In genomic region chr3:53525737-53526136, GRCm38 (mm10) we compare ENCODE assay signal across 8 mouse cellular contexts. TPM values are rescaled to one million over a fixed set of nuclear protein-coding genes. Genes with fewer than 3 reads are reported as not detected.
DNase-seq lines count a peak whose midpoint lies in the region; ATAC-seq lines count a peak whose summit lies in the region.

No protein-coding gene starts in this region.

- peak overlapping the region; percentile 44; the same call in 1 of the 2 replicates for H3K9ac ChIP-seq in intestine, embryonic 16.5 days (ENCODE audit: low read depth, low read length)

- no peaks in the 10 kb centered on the region for H3K27me3 ChIP-seq in intestine, embryonic 16.5 days (replicated peaks; ENCODE audit: control insufficient read depth, insufficient read depth, low read length)
- H3K27me3 ChIP-seq in midbrain, embryonic 10.5 days (ENCODE audit: low read depth, poor library complexity, severe bottlenecking), result no peaks in the 10 kb centered on the region

- H3K9me3 ChIP-seq in intestine, embryonic 16.5 days (ENCODE audit: control insufficient read depth, low read length), result no peaks in the 10 kb centered on the region
- H3K9me3 ChIP-seq in midbrain, embryonic 10.5 days (replicated peaks), result no peaks in the 10 kb centered on the region

- WGBS in intestine, embryonic 16.5 days, result 12% methylated on average over 21 of the region's 21 CpGs
- WGBS in midbrain, embryonic 10.5 days, result 35% methylated on average over 21 of the region's 21 CpGs

- peak; percentile 62 for ATAC-seq in intestine, embryonic 16.5 days
- ATAC-seq in monocyte, adult 5-6 weeks (replicated peaks; ENCODE audit: insufficient number of reproducible peaks, low FRiP score, low TSS enrichment, poor library complexity, severe bottlenecking), result no peak

- H3K4me2 ChIP-seq in intestine, embryonic 16.5 days (ENCODE audit: low read depth, low read length), result peak overlapping the region; percentile 65

- H3K27ac ChIP-seq in intestine, embryonic 16.5 days (ENCODE audit: low read length), result no peak overlapping the region
- no peak overlapping the region for H3K27ac ChIP-seq in midbrain, embryonic 10.5 days (replicated peaks)

- no peaks in the 10 kb centered on the region for H3K36me3 ChIP-seq in intestine, embryonic 16.5 days (ENCODE audit: control insufficient read depth, insufficient read depth, low read length)
- H3K36me3 ChIP-seq in midbrain, embryonic 10.5 days, result no peaks in the 10 kb centered on the region

- H3K4me3 ChIP-seq in intestine, embryonic 16.5 days (ENCODE audit: low read length), result peak overlapping the region; percentile 45
- peak overlapping the region; percentile 39 for H3K4me3 ChIP-seq in midbrain, embryonic 10.5 days

- no peaks in the 10 kb centered on the region for H3K4me1 ChIP-seq in intestine, embryonic 16.5 days (ENCODE audit: control insufficient read depth, insufficient read depth, low read length)
- H3K4me1 ChIP-seq in midbrain, embryonic 10.5 days, result 0 out of 2 replicates have a peak, but pooled peaks cover 3% of the 10 kb centered on the region

- DNase-seq in adrenal gland, postnatal 10 days, result peak; percentile 78
- DNase-seq in embryo, embryonic 11.5 days (ENCODE audit: low read depth, low spot score), result peak; percentile 65
- peak; percentile 13 for DNase-seq in gonadal fat pad, adult 2 months (ENCODE audit: low read depth)
- DNase-seq in left cerebral cortex, postnatal 14 days (ENCODE audit: low spot score in 2 of 2), result peak; percentile 88 to 93
- peak; percentile 64 for DNase-seq in midbrain, embryonic 10.5 days (ENCODE audit: low spot score)
- DNase-seq in skeletal muscle tissue, adult 2 months (ENCODE audit: low read depth, low spot score), result peak; percentile 3

- intact Hi-C loops in left cerebral cortex, postnatal 14 days (cut with DNase I), result loop anchor here (2.0 to 10.0 kb wide), 4 partner anchors 132 to 632 kb away; partner anchors contain the start of genes Frem2, Trpc4 and Ufm1

RNA-seq across cellular contexts. Expression of gene Stoml3, which starts 37.3 kb away (rescaled TPM):
- not detected for total RNA-seq in adrenal gland, postnatal 10 days (2021)
- 0.38 and 1.2 TPM in 2 replicates for polyA plus RNA-seq in gonadal fat pad, adult 2 months (2012; rRNA removed)
- polyA plus RNA-seq in intestine, embryonic 16.5 days (2015; fragmentation: Nextera tagmentation; extraction: Ambion mirVana), result not detected in 2 replicates
- total RNA-seq in left cerebral cortex, postnatal 14 days (2021), result not detected
- polyA plus RNA-seq in midbrain, embryonic 10.5 days (2016; fragmentation: Nextera tagmentation; extraction: Ambion mirVana), result not detected in 2 replicates
- 0.53 TPM in 1 of 3 replicates, not detected in the others for total RNA-seq in monocyte, adult 5-6 weeks (2017)

Comparison
In these comparisons a context has a peak if more than half of its experiments do, and no peak if none do; other contexts are left out.
1. DNase-seq: peak in every context shown above with its lines; median percentile 90 in left cerebral cortex, postnatal 14 days; 78 in adrenal gland, postnatal 10 days; 65 in embryo, embryonic 11.5 days; 64 in midbrain, embryonic 10.5 days; 13 in gonadal fat pad, adult 2 months; 3 in skeletal muscle tissue, adult 2 months.